In genomic region chr13:105193583-105193982, GRCm38 (mm10) we compare ENCODE assay signal across 12 mouse cellular contexts.
"Had no signal": no experiment of that assay in that cellular context is flagged by ENCODE, and none has a peak within 500 bp of the region (broad histone marks: within the 10 kb centered on the region; RNA-seq: fewer than 3 reads in every experiment).

No protein-coding gene starts in this region.

- DNase-seq: kidney, adult 2 months; kidney, postnatal 14 days; lung, embryonic 14.5 days; lung, postnatal 10 days; lung, postnatal 4 days; thymus, postnatal 36 days had no signal

- ATAC-seq: liver, embryonic 12.5 days had no signal

- H3K4me3 ChIP-seq: kidney, embryonic 15.5 days; limb, embryonic 15.5 days; liver, embryonic 12.5 days; midbrain, embryonic 12.5 days; myocyte; neural tube, embryonic 15.5 days had no signal

- H3K4me1 ChIP-seq: kidney, embryonic 15.5 days; limb, embryonic 15.5 days; liver, embryonic 12.5 days; midbrain, embryonic 12.5 days; neural tube, embryonic 15.5 days had no signal

- H3K4me2 ChIP-seq: kidney, embryonic 15.5 days; limb, embryonic 15.5 days; liver, embryonic 12.5 days; lung, embryonic 14.5 days; midbrain, embryonic 12.5 days; neural tube, embryonic 15.5 days had no signal

- H3K9ac ChIP-seq: kidney, embryonic 15.5 days; limb, embryonic 15.5 days; liver, embryonic 12.5 days; lung, embryonic 14.5 days; midbrain, embryonic 12.5 days; neural tube, embryonic 15.5 days had no signal

- H3K27me3 ChIP-seq: kidney, embryonic 15.5 days; limb, embryonic 15.5 days; liver, embryonic 12.5 days; midbrain, embryonic 12.5 days; neural tube, embryonic 15.5 days had no signal

- H3K36me3 ChIP-seq: kidney, embryonic 15.5 days; limb, embryonic 15.5 days; liver, embryonic 12.5 days; midbrain, embryonic 12.5 days; neural tube, embryonic 15.5 days had no signal

- H3K9me3 ChIP-seq: kidney, embryonic 15.5 days; limb, embryonic 15.5 days; liver, embryonic 12.5 days; midbrain, embryonic 12.5 days; neural tube, embryonic 15.5 days had no signal

- H3K27ac ChIP-seq: kidney, embryonic 15.5 days; limb, embryonic 15.5 days; liver, embryonic 12.5 days; midbrain, embryonic 12.5 days; neural tube, embryonic 15.5 days had no signal
